Mouse (Mus musculus) CD8-positive naive resting alpha-beta T cell, adult 2 months (primary cell): ENCODE data around the gene Rad51ap2.

Experiments
- DNase-seq, 2 experiments: peaks; one replicate each; pipeline ENCODE4 v3.0.0; 2022; ENCODE audit warnings: low read depth in 2 of 2, low spot score in 2 of 2

Rad51ap2 gene

DNA sequence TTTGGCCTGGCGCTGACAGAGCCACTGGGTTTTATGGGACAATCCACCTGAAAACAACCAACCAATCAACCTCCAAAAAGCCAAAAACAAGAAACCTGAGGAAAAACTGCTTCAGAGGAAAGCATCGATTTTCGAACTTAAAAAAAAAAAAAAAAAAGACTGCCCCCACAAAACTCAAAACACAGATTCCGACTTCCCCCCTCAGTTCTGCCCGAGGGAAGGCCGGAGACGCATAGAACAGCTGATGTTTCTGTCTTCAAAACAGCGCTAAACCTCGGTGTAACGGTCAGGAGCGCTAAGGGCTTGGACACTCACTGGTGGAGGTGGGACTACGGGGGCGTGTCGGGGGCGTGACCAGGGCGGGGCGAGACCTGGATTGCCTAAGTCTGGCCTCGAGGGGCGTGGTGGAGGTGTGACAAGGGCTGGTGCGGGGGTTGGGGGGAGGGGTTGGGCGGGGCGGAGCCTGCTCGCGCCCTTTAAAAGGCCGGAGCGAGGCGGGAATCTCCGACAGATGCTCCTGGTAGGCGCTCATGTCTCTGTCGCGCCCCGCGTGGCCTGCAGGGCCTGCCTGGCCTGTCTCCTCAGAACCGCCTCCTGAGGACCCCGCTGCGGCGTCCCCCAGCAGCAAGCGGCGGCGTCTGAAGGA is at the start of gene Rad51ap2:
Gene Rad51ap2, plus strand, starts transcription at position 531 of the 646 bp plus-strand sequence.
- no peak for DNase-seq

DNA sequence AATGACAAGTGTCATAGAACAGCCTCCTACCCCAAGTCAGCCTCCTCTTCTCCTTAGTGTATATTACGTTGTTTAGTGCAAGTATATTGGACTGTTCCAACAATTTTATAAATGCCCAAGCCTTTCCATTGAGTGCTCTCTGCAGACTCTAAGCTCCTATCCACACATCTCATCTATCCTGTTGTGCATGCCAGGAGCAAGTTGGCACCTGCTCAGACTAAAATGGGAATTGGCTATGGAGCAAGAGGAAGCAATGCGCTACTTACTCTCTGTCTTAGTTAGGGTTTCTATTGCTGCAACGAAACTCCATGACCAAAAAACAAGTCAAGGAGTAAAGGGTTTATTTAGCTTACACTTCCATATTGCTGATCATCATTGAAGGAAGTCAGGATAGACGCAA is 48.2 kb upstream of the Rad51ap2 start:
- DNase-seq: no peak

DNA sequence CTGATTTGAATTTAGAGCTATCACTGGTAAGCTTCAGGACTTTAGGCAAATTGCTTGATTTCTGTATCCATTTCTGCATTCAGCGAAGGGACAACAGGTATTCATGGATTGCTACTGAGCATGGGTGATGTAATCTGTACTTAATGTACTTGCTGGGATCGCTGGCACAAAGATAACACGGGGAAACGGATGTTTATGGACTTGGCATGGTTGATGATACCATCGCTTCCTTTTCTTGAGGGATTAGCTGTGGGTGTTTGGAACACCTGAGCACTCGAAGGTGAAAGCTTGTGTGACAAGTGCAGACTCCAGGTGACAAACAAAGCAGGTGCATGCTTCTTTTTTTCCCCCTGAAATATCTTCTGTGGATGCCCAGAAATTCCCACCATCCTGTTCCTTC is 37.8 kb upstream of the Rad51ap2 start:
- no peak for DNase-seq

DNA sequence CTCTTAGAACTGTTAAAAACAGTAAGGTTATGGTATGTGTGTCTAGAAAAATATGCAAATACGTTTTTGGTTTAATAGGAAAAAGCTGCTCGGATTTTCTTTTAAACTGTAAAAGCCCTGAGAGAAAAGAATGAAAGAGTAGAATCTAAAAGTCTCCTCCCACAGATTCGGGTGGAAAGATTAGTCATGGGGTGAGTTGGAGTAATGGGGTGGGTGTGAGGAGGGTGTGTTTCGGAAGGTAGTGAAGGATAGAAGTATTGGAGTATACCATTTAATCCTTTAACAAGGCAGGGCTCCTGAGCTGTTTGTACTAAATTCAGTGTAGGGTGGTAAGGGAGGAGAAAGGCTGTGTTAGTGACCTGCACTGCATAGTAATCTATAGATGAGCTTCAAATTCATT is 28.5 kb upstream of the Rad51ap2 start:
- DNase-seq: no peak

DNA sequence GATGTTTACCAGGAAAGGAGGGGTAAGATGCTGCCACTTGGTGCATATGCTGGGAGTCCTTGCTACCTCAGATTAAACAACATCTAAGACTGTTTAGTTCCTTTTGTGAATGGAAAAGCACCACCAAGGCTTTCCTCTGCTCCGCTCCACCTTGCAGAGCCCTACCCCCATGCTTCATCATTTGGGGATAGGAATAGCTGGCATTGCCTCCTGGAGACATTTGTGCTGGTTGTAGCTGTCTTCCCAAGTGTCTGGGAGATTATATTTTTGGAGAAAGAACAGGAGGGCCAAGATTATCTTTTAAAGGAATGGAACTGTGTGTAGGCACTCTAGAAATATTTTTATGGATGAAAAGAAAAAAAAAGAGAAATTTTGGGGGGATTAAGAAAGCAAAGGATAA is 22.8 kb upstream of the Rad51ap2 start:
- DNase-seq: no peak

DNA sequence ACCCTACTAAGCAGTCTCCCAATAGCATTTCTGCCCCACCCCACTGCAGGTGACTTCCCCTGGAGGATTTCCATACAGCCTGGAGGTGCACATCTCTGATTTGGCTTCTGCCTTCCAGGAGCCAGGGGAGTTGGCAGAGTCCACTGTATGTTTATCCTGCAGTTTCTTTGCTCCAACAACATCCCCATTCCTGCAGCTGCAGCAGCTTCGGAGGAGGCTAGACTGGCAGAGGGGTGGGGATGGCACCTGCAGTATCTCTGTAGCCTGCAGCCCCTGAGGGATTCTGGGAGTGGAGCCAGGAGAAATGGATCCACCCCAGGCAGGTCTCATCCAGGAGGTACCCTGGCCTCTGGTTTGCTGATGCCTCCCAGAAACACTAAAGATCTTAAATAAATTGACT is 22.2 kb upstream of the Rad51ap2 start:
- no peak for DNase-seq

DNA sequence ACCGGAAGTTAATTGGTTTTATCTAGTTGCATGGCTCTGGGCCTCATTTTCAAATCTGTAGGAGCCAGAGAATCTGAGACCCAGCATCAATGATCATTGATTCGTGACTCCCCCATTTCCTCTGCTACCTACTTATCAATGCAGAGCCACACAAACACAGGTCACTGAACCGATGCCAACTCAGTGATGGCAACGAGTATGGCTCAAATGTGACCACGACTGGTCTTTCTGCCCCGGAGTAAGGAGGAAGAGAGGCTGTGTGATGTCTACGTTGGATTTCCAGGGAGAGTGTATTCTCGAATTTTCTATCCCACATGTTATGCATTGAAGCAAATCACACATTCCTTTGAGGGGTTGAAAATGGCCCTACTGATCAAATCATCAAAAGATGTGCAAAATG is 21.4 kb upstream of the Rad51ap2 start:
- no peak for DNase-seq

DNA sequence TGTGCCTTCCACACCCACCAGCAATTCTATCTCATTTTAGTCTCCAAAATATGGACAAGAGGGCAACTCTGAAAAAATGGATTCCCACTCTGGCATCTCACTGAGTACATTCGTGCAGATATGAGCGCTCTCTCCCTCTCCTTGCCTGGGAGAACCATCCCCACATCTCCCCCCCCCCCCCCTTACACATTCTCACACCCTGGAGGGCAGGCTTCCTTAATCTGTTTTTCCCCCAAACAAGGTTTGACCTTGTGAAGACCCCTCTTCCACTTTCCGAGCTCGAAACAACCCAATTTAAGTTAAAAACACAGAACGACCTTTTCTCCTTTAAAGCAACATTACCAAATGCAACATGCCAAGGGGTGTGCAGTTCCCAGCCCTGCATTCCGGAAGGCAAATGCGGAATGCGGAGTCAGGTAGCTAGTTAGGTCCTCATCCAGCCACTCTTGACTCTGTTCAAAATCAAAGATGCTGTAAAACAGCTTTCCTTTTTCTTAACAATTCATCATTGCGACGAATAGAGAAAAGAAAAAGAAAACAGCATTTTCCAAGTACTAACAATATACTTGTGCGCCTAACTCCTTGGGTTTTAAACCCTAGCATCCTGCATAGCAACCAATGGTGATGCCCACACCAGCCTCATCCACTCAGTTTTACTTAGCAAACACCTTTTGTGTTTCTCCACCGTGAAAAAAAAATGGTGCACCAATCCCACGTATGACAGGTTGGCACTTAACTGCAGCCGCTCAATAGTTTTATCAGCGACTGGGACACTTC is 20.4 kb upstream of the Rad51ap2 start:
- no peak for DNase-seq

DNA sequence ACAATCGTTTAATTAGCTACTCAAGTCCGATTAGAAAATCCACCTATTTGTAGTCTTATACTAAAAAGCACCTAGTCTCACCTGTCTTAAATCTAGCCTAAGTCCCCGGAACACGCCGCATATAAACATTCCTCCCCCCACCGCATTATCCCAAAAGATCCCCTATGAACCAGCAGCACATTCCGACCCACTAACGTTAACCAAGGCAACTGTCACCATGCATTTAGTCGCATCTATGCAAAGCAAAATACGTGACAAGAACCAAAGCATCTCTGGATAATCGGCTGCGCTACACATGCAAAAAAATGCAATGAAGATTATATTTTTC is 19.9 kb upstream of the Rad51ap2 start:
- no peak for DNase-seq

DNA sequence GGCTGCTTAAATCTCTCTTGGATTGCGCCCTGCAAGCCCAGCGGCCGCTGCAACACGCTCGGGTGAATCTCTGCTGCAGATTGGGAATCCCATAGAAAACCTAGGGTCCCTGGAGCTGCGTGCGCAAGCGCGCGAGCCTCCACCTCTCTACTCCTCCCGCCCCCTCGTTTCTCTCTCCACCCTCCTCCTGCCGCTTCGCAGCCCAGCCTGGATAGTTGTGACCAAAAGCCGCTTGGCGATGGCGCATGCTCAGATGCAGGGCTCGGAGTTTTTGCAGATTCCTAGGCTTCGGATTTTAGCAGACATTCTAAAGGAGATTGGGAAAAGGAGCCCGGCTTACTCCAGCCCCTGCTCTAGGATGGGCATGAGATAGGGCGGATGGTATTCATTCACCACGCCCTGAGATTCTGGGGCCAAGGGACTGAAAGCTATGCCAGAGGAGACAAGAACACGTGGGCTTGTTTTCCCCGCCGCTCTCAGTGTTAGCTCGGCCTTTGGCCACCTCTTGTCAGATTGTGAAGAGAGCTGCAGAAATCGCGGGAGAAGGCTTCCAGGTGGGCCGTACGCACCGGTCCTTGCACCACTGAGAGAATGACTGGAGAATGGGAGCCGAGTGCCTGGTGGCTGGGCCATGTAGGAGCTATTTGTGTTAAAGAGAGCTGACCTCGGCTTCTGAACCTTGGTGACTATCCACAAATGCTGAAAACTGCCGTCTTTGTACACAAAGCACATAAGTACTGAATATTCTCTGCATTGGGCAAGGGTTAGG is 19.2 kb upstream of the Rad51ap2 start, which contains the start of gene Vsnl1:
Gene Vsnl1, minus strand, starts transcription at position 117 of the 769 bp plus-strand sequence.
- DNase-seq: no peak

DNA sequence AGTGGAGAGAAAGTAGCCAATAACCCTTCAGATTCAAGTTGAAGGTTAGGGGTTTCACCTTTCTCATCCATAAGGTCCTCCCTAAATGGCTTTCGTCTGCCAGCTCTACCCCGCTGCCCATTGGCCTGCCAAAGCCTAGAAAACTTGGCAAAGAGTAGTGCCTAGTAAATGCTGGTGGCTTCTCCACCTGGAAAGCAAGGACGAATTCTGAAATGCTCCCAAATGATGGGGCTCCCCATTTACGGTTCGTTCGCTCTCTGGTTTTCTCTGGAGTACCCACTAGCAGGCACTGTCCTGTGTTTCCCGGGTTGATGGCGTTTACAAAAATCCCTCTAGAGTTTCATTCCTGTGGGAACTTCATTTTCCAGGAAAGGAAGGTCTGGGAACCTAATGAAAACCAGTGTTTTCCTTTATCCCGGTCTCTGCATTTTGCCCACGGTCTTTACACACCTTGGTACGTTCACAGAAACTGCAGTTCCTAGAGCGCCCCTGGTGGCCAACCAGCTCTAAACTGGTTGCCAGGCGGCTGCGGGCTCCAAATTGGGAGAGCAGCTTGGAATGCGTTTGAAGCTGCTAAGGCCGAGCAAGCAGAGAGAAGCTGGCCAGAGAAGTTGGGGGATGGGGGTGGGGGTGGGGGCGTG is 18.5 kb upstream of the Rad51ap2 start:
- DNase-seq: no peak

DNA sequence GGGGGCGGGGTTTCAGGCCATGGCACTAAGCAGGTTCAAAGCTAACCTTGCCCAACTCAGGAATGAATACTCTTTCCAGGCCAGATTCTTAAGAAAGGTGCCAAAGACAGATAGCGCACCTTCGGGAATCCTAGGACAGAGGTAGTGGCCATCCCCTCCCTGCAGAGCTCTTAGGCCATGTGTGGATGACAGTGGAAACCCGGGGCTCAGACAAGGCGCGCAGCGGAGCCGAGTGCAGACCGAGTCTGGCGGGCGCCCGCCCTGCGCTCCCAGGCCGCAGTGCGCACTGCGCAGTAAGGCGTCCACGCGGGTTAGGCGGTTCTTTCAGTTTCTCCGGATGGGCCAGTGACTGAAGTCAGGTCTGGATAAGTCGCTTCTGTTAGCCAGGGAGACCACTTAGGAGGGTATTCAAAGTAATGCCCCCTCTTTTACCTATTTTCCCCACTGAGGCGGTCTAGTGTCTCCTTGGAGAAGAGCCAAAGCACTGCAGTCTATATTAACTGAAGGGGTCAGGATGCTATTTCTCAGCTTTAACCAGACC is 17.9 kb upstream of the Rad51ap2 start:
- DNase-seq: no peak

DNA sequence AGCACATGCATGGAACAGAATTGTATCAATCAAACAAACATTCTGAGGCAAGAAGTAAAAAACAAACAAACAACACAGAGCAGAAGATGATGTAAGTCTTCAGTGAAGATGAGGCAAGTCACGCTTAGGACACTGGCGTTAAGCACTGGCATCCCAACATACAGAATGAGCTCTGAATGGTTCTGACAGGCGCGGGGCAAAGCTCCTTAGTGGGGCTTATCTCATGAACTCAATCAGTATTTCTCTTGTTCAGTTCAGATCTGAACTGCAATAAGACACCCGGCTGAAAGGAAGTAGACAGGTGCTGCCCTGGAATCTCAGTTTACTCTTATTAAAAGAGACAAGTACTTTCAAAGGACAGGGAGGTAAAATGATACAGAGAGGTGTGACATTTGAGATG is 1.7 kb upstream of the Rad51ap2 start:
- no peak for DNase-seq

DNA sequence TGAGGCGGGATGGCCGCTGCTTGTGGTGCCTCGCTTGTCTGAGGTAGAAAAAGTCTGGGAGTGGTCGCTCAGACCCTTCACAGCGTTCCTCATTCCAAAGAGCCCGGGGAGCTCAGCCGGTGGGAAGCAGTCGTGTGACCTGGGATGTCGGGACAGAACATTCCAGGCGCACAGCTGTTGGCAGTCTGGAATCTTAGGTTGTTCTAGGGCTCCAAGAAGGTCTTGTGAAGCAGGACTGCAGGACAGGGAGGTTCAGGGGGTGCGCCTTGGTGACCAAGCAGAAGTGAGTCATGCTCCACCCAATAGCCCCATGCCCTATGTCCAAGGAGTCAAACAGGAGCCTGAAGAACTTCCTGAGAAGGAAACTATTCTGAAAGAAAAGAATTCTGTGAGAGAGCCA is 334 bp downstream of the Rad51ap2 start:
- DNase-seq: no peak

DNA sequence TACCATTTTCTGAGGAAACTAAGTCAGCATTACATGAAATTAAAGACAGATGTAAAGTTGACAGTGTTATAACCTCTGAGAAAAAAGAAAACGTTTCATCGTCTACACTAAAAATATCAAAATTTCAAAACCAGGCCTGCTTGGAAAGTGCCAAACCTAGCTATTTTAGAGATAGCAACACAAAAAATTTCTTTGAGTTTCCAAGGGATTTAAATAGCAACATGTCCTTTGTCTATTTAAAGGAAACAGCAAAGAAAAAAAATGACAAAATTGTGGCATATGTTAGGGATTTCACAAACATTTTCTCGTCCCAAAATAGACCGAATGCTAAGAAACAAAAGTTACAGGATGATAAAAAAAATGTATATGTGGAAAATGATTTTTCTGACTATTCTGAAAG is 753 bp downstream of the Rad51ap2 start:
- no peak for DNase-seq
